Mouse (Mus musculus): ENCODE results near the gene Fundc2.

DNA sequence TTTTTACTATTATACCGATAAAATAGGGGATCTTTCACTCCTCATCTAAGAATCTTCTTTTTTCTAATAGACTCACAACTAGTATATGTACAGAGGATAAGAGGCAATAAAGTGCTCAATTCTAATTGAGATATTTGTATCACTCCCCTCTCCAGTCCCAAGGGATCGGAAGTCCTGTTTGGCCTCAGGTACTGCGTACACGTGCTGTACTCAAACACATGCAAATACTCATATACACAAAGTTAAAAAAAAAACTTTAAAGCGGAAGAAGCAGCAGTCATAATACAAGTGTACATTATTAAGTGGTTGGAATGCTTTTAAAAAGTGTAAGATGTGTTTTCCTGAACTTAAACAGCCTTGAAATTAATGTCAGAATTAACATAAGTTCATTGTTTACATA, 500 bp upstream of the Fundc2 start:
- no peak for TF ChIP-seq EP300 (IDR thresholded peaks at IDR 0.05; ENCODE audit: low read depth)
- no peak for TF ChIP-seq CTCF (IDR thresholded peaks at IDR 0.05; ENCODE audit: low read depth)
